Comparison of ENCODE assay signal across 10 mouse cellular contexts in the genomic region with DNA sequence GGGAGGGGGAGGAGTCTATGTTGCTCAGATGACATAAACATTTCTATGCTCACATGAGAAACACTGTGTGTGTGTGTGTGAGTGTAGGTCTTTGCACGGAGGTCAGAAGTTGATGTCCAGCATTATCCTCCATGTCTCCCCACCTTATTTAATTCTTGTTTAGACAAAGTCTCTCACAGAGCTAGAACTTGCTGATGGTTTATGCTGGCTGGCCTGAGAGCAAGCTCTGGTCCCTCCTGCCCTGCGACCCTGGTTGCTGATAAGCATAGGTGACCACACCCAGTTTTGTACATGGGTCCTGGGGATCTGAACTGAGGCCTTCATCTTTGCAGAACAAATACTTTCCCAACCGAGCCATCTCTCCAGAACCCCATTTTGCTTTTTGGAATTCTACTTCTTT. TPM values are rescaled to one million over a fixed set of nuclear protein-coding genes. Genes with fewer than 3 reads are reported as not detected.
DNase-seq lines count a peak whose midpoint lies in the region; ATAC-seq and TF ChIP-seq lines count a peak whose summit lies in the region.
"Had no signal": no experiment of that assay in that cellular context is flagged by ENCODE, and none has a peak within 500 bp of the region (broad histone marks: within the 10 kb centered on the region; RNA-seq: fewer than 3 reads in every experiment).

No protein-coding gene starts in this region.

- no peak for ATAC-seq in hindbrain, embryonic 13.5 days (ENCODE audit: low FRiP score)
- no peak for ATAC-seq in hindbrain, postnatal 0 days
- ATAC-seq in limb, embryonic 15.5 days (ENCODE audit: insufficient number of reproducible peaks, low FRiP score, low TSS enrichment, low read depth): no peak

- H3K4me1 ChIP-seq in hindbrain, embryonic 13.5 days (replicated peaks): peaks cover 45% of the 10 kb centered on the region
- H3K4me1 ChIP-seq in hindbrain, postnatal 0 days (ENCODE audit: insufficient read depth, low read length): peaks cover 9% of the 10 kb centered on the region
- H3K4me1 ChIP-seq in embryonic facial prominence, embryonic 10.5 days: peaks cover 80% of the 10 kb centered on the region
- peaks cover 60% of the 10 kb centered on the region for H3K4me1 ChIP-seq in limb, embryonic 15.5 days

- DNase-seq in hindbrain, postnatal 0 days (ENCODE audit: low spot score): no peak
- peak; percentile 10 for DNase-seq in 3T3-L1 (ENCODE audit: low read depth, low spot score)
- DNase-seq in embryonic facial prominence, embryonic 10.5 days (ENCODE audit: low spot score): no peak
- DNase-seq in urinary bladder, adult 2 months (ENCODE audit: low spot score): no peak
- DNase-seq in thymus, postnatal 25 days: no peak
- DNase-seq: gastrocnemius, postnatal 25 days; thymus, adult 18-20 months had no signal

- no peaks in the 10 kb centered on the region for H3K27me3 ChIP-seq in hindbrain, embryonic 13.5 days
- H3K27me3 ChIP-seq in hindbrain, postnatal 0 days (ENCODE audit: insufficient read depth, low read length): no peaks in the 10 kb centered on the region
- H3K27me3 ChIP-seq in embryonic facial prominence, embryonic 10.5 days (replicated peaks; ENCODE audit: low read depth, poor library complexity, severe bottlenecking): peaks cover 4% of the 10 kb centered on the region; the same call in 1 of the 2 replicates
- no peaks in the 10 kb centered on the region for H3K27me3 ChIP-seq in limb, embryonic 15.5 days

- H3K4me2 ChIP-seq in hindbrain, embryonic 13.5 days: peak overlapping the region; percentile 90; the same call in 1 of the 2 replicates
- H3K4me2 ChIP-seq in hindbrain, postnatal 0 days (ENCODE audit: low read depth, low read length): no peak overlapping the region
- peak overlapping the region; percentile 86 for H3K4me2 ChIP-seq in limb, embryonic 15.5 days

- no peak for TF ChIP-seq CTCF in hindbrain, postnatal 0 days (IDR thresholded peaks at IDR 0.05; ENCODE audit: low read depth)

- H3K9ac ChIP-seq in hindbrain, embryonic 13.5 days: no peak overlapping the region
- H3K9ac ChIP-seq in hindbrain, postnatal 0 days (replicated peaks; ENCODE audit: low read length): no peak overlapping the region
- H3K9ac ChIP-seq in limb, embryonic 15.5 days: no peak overlapping the region

- WGBS in hindbrain, embryonic 13.5 days: 79% methylated on average over 3 of the region's 3 CpGs
- WGBS in hindbrain, postnatal 0 days: 81% methylated on average over 3 of the region's 3 CpGs
- 66% methylated on average over 3 of the region's 3 CpGs for WGBS in embryonic facial prominence, embryonic 10.5 days
- WGBS in limb, embryonic 15.5 days: 48% methylated on average over 3 of the region's 3 CpGs

- H3K4me3 ChIP-seq in hindbrain, embryonic 13.5 days: no peak overlapping the region
- H3K4me3 ChIP-seq in hindbrain, postnatal 0 days (ENCODE audit: low read length): no peak overlapping the region
- H3K4me3 ChIP-seq in embryonic facial prominence, embryonic 10.5 days: peak overlapping the region; percentile 47; the same call in 1 of the 2 replicates
- peak overlapping the region; percentile 32 for H3K4me3 ChIP-seq in limb, embryonic 15.5 days

- no peaks in the 10 kb centered on the region for H3K36me3 ChIP-seq in hindbrain, embryonic 13.5 days
- H3K36me3 ChIP-seq in hindbrain, postnatal 0 days (ENCODE audit: insufficient read depth, low read length): no peaks in the 10 kb centered on the region
- peaks cover 2% of the 10 kb centered on the region; the same call in 1 of the 2 replicates for H3K36me3 ChIP-seq in embryonic facial prominence, embryonic 10.5 days (replicated peaks)
- H3K36me3 ChIP-seq in limb, embryonic 15.5 days: no peaks in the 10 kb centered on the region
- H3K36me3 ChIP-seq: forebrain, embryonic 10.5 days had no signal

- H3K9me3 ChIP-seq in hindbrain, embryonic 13.5 days: no peaks in the 10 kb centered on the region
- no peaks in the 10 kb centered on the region for H3K9me3 ChIP-seq in hindbrain, postnatal 0 days (ENCODE audit: low read length)
- no peaks in the 10 kb centered on the region for H3K9me3 ChIP-seq in embryonic facial prominence, embryonic 10.5 days
- no peaks in the 10 kb centered on the region for H3K9me3 ChIP-seq in limb, embryonic 15.5 days
- H3K9me3 ChIP-seq: forebrain, embryonic 10.5 days had no signal

- no peak overlapping the region for H3K27ac ChIP-seq in hindbrain, embryonic 13.5 days
- H3K27ac ChIP-seq in hindbrain, postnatal 0 days: no peak overlapping the region
- no peak overlapping the region for H3K27ac ChIP-seq in embryonic facial prominence, embryonic 10.5 days (replicated peaks)
- peak overlapping the region; percentile 82 for H3K27ac ChIP-seq in limb, embryonic 15.5 days

RNA-seq across cellular contexts. Expression of a gene that starts 3.1 kb away (rescaled TPM):
- polyA plus RNA-seq in hindbrain, embryonic 13.5 days (2015; fragmentation: Nextera tagmentation; extraction: Ambion mirVana): 14.9 and 15.9 TPM in 2 replicates
- 14.5 and 17.1 TPM in 2 replicates for total RNA-seq in hindbrain, postnatal 0 days (2014; rRNA removed)
- polyA plus RNA-seq in hindbrain, postnatal 0 days (2015; fragmentation: Nextera tagmentation; extraction: Ambion mirVana): 16.0 and 16.2 TPM in 2 replicates
- polyA plus RNA-seq in embryonic facial prominence, embryonic 10.5 days (2016; fragmentation: Nextera tagmentation; extraction: Ambion mirVana): 17.2 and 20.4 TPM in 2 replicates
- 39.9 and 42.0 TPM in 2 replicates for polyA plus RNA-seq in limb, embryonic 15.5 days (2015; fragmentation: Nextera tagmentation; extraction: Ambion mirVana)
- polyA plus RNA-seq in urinary bladder, adult 2 months (2012; rRNA removed): 16.3 and 22.2 TPM in 2 replicates

Comparison
In these comparisons a context has a peak if more than half of its experiments do, and no peak if none do; other contexts are left out.
1. H3K4me3 ChIP-seq: peak in embryonic facial prominence, embryonic 10.5 days (single experiment) and limb, embryonic 15.5 days (single experiment); none in hindbrain, embryonic 13.5 days (single experiment) and hindbrain, postnatal 0 days (single experiment).